Mouse (Mus musculus) NIH3T3 (cell line): ENCODE data around the gene Pstpip1.

ENCODE experiments used
- DNase-seq: peaks from one replicate; pipeline ENCODE4 v3.0.0-alpha.2; 2012; ENCODE audit warnings: low read depth

Gene Pstpip1

DNA sequence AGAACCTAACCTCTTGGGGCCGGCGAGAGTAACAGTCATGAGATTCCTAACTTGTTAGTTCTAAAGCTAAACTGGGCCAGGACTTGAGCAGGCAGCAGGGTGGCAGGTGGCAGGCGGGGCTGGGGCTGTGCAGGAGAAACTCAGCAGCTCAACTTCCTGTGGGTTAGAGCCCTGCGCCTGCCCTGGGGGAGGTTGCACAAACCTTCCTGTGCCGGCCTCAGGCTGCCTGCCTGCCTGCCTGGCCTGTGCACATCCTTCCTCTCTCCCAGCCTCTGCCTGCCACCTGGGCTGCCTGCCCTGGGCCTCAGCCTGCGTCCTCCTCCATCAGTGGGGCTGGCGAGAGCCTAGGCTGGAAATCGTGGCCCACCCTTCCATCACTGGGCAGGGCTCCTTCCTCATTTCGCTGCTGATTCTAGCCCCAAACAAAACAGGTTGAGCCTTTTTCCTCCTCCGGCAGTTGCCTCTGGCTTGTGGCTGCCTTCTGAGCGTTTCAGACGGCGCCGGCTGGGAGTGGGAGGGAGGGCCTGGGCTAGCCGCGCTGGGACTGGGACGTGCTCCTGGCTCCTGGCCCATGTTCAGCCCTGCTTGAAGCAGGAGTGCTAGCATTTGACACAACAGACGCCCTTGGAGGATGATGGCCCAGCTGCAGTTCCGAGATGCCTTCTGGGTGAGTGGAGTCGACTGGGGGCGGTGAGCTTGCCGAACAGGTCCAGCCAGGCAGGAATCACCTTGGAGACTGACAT lies at the start of gene Pstpip1:
TSS of gene Pstpip1 (plus strand) at position 185 of the 743 bp plus-strand sequence.
- peak; percentile 81 for DNase-seq

DNA sequence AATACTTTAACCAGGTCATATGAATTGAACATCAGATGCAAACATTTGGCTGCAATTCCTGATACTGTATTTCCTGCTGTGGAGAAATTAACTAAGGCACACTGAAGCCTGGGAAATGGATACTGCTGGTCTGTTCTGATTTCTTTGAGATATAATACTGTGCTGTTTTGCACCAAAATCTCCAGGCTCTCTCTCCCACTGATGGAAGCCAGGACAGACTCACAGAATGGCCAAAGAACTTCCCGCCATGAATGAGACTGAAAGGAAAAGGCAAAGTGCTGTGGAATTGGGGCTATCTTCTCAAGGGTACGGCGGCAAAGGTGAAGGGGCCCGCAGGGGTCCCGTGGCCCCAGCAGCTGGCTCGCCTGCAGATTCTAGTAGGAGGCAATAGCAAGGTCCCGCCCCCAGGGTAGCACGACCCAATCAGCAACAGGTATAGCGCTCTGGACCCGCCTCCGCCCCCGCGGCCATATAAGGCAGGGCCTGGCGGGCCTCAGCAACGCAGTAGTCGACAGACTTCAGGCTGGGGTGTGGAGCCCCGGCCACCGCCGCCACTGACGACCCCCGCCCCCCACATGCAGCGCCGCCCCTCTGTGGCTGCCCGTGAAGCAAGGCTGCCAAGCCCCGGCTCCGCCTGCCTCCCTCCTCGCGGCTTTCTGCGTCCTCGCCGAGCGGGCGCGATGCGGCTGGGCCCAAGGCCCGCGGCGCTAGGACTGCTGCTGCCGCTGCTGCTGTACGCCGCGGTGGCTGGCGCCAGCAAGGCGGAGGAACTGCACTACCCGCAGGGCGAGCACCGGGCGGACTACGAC lies 48.2 kb upstream of the Pstpip1 start, which contains the start of gene Rcn2:
TSS of gene Rcn2 (plus strand) at position 474 of the 809 bp plus-strand sequence.
- peak; percentile 96 for DNase-seq

DNA sequence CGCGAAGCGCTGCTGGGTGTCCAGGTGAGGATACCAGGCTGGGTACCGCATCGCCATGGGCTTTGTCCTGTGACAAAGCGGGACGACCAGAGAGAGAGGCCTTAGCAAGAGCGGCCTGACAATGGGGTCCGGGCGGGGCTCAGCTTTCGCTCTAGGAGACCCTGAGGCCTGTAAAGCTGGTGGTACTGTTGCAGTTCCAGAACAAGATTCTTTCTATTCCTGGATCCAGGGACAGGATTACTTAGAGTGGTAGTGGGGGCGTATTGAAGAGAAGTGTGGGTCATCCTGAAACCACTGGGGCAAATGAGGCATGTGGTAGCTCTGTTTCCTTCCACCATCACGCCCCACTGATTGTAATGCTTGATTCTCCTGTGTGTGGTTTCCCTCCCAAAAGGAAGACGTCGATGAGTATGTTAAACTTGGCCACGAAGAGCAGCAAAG lies 47.6 kb upstream of the Pstpip1 start:
- no peak for DNase-seq

DNA sequence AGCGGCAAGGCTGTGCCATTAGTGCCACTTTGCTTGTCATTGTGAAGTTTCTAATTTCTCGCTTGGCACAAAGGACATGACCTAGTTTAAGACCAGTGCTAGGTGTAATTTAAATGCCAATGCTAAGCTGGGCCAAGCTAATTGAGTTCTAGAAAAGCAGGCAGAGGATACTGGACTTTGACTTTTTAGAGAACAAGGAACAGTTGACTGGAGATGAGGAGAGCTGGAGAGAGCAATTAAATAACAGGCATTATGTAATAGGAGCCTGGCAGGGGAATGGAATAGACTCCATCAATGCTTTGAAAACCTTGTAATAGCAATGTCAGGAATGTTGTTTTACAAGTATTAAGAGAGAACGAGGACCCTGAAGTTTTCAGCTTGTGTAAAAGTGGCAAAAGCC lies 36.0 kb upstream of the Pstpip1 start:
- no peak for DNase-seq

DNA sequence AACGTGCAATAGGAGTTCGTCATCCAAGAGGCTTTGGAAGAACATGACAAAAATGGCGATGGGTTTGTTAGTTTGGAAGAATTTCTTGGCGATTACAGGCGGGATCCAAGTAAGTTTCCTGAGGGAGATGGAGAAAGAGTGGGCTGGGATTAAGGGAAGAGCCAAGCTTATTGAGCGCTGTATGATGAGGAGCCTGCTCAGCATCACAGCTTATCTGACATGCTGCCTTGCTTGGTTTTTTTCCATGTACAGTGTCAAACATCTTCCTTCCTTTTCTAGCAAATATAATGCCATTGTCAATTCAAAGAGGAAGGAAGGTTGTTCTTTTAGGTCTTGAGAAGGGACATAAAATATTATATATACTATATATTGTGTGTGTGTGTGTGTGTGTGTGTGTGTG lies 33.6 kb upstream of the Pstpip1 start:
- no peak for DNase-seq

DNA sequence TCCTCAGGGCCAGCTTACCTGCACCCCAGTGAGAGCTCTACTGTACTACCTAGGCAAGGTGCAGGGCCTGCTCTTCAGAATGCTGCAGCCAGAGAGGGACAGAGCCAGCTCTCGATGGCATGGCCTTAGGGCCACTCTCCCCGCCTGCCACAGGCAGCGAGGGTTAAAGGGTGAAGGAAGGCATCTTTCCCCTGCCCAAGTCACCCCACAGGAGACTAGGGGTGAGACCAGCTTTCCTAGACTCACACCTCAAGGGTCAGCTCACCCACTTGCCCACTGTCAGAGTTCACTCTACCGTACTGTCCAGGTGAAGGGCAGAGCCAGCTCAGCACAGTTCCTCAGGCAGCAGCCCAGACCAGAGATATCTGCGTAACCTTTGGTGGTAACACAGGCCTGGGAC lies 27.4 kb upstream of the Pstpip1 start:
- no peak for DNase-seq

DNA sequence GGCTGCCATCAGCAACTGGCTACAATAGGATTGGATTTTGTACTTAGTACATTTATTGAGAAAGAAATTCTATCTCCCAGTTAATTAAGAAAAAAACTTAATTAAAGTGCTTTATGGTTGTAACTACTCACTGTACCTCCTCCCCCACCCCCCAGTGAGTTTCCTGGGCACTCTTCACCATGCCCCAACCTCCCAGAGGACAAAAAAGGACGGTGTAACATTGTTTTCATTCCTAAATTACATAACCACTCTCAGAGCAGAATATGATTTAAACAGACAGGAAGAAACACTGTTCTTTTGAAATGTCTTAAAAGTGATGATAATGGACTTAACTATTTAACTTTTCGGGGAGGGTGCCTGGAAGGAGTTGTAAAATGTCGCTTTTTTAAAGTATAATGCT lies 24.8 kb upstream of the Pstpip1 start:
- DNase-seq = no peak

DNA sequence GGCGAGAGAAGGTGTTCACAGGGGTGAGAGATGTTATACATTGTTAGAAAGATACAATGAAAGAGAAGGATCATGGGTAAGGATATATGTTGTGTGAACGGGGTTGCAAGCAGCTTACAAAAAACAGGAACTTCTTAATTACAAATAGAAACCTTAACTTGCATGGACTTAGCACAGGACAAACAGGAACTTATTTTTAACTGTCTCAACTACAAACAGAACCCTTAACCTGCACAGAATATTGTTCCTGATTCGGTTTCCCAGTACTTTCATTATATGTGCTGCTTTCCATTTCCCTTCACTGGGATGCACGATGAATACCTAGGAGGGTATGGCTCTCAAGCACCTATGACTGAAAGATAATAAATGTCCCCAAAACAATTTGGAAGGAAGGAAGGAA lies 21.8 kb upstream of the Pstpip1 start:
- no peak for DNase-seq

DNA sequence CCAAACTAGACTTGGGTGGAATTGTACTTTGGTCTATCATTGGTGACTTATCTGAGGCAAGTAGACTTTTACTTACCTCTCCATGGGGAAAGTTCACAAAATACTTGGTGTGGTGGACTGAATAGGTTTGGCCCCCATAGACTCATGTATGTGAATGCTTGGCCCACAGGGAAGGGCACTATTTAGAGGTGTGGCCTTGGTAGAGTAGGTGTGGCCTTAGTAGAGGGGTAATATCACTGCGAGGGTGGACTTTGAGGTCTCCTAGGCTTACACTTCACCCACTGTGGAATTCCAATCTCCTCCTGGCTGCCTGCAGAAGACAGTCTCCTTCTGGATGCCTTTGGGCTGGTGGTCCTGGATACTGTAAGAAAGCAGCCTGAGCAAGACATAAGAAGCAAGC lies 21.1 kb upstream of the Pstpip1 start:
- no peak for DNase-seq

DNA sequence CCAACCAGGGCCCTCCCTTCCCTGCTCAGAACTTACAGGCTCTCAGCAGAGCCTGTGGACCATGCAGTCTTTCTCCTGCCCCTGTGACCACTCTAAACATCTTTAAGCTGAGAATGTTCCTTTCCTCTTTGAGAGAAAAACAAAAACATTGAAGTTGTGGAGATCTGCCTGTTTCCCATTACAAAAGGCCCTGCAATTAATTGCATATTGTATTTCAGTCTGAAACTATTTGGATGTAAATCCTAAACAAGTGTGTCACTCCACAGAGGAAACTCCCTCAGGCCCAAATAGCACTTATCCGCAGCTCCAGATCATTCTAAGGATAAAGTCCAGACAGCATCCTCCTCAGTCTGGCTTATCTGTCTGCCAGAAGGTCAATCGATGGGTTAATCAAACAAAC lies 16.9 kb upstream of the Pstpip1 start:
- no peak for DNase-seq

DNA sequence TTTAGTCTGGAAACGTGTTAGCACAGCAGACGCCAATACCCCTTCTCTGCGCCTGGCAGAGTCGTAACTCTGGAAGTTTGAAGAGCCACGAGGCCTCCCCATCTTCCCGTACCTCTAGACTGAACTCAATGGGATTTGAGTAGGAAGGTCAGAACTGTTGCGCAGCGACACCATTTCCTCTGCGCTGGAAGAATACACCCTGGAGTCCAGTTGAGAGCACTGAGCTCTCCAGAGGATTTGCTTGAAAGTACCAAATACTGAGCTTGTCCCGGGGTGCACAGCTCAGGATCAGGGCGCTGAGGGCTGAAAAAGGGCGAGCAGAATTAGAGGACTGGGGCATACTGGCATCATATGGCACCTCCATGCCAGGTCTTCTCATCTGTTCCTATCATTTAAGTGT lies 14.9 kb upstream of the Pstpip1 start:
- no peak for DNase-seq

DNA sequence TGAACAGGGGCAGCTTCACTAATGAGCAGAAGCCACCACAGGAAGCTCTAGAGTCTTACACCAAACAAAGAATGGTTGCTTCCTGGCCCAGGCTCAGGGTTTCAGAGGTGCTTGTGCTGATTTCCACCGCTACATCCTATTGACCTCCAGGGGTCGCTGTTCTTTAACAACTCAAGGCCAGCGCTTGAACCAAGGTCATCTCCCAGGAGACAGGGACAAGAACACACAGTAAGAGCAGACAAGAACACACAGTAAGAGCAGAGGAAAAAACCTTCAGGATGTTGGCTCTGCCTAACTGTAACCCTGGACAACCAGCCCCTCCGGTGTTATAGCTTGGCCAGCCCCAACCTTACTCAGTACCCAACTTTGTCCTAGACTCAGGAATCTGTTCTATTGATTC lies 14.5 kb upstream of the Pstpip1 start:
- peak; percentile 77 for DNase-seq

DNA sequence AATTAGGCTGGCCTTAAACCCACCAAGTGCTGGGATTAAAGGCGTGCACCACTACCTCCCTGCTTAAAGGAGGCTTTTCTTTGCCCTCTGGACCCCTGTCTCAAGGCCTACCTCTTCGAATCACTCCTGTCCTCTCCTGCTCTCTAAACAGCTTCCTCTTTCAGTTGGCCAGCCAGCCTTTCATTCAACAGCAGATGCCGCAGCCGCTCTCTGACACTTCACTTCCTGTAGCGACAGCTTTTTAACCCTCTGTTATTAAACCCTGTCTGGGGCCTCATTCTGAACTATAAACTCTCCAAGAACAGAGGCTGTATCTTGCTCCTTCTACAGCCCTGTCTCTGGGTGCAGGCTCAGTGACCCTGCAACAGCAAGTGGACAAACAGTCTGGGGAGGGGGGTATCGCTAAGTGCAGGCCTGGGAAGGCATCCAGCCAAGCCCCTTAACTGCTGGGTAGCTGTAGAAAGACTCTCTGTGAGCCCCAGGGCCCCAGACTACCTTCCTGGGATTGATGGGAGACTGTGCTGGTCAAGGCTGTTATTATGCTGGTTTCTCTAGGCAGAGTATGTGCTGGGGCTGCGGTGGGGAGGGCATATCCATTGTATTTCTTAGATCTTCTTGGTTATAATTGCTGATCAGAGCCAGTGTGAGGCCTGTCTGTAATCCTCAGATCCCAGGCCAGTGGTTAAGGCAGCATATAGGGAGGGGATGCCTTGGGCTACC lies 13.7 kb upstream of the Pstpip1 start:
- no peak for DNase-seq

DNA sequence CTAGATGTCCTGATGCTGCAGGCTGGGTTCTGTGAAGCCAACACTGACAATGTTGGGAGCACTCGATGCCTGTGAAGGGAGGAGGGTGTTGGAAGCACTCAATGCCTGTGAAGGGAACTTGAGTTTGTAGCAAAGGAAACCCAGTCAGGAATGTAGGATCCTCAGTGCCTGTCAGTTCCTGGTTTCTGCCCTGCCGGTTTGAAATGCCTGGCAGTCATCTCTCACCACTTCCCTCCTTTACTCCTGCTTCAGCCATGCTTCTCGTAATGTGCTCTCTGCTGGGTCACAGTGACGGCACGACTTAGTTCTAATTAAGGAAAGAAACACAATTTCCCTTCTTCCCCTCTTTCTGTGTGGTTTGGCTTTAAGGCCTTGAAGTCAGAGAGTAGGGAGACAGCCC lies 10.2 kb upstream of the Pstpip1 start:
- DNase-seq = no peak

DNA sequence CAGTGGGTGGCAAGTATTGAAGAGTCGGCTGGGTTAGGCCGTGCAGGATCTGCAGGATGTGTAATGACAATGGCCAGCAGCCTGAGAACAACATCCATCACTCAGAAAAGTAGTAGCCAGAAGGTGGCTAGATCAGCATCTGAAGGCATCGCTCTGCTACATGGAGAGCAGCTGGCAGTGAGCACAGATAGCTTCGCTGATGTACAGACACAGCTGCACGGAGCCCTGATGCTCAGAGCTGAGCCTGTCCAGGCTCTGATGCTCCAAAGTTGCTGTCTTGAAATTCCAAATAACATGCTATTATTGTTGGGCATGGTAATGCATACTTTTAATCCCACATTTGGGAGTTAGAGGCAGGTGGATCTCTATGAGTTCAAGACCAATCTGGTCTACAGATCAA lies 3.2 kb upstream of the Pstpip1 start:
- DNase-seq = no peak

DNA sequence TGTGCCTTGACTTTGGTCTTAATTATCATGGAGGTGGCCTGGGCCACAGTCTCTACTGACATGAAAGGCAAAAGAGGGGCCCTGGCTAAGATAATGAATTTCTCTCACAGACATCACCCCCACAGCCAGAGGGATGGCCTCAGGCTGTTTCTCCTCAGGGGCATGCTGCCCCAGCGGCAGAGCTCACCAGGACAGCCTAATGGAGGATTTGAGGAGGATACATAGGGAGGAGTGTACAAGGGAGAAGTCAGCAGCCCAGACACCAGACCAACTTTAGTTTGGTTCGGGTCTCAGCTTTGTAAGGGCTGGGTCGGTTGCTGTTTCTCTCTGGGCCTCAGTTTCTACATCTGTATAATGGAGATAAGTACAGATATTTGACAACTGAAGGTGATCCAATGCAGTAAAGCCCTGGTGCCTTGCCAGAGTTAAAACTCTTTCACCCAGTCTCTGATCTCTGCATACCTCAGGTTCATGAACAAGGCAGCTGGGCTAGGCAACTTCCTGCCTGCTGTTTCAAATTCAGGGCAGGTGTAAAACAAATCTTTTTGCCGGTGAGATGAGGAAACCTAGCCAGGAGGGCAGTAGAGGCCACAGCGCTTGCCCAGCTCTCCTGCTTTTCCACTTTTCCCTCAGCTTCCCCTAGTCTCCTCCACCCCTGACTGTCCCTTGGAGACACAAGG lies 924 bp downstream of the Pstpip1 start:
- DNase-seq = no peak

DNA sequence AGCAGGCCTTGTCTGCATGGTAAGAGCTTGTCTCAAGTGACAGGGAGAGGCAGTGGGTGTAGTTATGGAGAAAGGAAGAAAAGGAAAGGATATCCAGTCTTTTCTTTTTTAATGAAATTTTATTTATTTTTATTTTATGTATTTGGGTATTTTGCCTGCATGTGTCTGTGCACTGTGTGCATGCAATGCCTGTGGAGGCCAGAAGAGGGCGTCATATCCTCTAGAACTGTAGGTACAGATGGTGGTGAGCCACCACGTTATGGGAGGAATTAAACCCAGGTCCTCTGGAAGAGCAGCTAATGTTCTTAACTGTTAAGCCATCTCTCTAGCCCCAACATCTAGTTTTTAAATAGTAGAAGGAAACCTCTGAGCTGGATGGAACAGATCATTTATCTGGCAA lies 2.3 kb downstream of the Pstpip1 start:
- DNase-seq = peak; percentile 46

DNA sequence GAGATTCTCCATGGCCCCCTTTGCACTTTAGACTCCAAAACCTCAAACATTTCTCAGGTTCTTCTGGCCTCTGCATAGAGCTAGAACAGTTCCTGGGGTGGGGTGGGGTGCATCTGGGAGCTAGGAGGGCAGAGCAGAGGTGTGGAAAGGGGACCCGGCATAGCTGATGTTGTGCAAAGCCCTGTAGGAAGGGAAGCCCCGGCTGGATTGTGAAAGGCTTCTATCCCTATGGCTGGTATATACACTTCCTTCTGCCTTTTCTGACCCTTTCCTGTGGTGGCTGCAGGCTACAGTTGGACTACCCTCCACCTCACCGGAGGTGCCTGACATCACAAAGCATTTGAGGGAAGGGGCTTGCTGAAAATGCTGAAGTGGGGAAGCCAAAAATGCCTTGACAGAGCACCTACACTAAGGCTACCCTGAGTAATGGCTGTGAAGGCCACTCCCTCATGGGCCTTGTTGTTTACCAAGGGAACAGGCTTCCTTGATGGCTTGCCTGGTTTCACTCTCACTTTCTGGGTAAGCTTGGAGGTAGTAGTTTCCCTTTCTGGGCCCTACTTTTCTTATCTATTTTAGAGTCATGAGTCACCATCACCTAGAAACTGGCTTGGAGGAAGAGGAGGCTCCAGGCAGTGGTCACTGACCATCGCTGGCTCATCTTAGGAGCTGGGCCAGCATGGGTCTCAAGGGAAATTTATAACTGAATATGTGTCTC lies 8.0 kb downstream of the Pstpip1 start:
- DNase-seq = peak; percentile 15

DNA sequence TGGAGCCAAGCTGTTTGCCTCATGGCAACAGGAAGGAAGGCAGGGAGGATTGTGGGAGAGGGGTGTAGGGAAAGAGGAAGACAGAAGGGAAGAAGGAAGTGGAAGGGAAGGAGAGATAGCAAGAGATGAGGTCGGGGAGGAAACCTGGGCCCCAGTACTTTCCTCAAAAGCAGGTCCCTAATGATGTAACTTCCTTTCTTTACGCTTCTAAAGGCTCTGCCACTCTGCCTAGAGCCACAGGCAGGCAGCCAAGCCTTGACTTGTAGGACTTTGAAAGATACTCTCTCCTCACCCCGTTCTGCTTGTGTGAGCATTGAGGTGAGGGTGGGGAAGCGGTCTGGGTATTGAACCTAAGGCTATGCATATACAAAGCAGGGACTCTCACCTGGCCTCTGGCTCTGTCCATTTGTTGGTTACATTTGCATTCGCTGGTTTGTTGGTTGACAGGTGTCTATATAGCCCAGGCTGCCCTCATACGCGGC lies 10.3 kb downstream of the Pstpip1 start:
- no peak for DNase-seq

DNA sequence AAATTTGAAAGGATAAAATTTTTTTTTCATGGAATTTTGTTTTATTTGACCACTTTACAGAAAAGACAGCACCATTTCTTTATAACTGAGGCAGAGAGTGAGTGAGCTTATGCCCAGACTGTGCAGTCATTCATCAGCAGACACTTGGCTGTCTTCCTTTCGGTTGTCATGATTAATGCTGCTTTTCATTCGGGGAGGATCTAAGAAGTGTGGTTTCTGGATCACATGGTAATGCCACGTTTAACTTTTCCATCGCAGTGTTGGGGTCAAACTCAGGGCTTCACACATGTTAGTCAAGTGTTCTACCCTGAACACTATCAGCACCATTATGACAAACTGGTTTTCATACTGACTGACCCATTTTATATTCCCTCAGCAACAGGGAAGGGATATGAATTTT lies 11.3 kb downstream of the Pstpip1 start:
- DNase-seq = peak; percentile 85

DNA sequence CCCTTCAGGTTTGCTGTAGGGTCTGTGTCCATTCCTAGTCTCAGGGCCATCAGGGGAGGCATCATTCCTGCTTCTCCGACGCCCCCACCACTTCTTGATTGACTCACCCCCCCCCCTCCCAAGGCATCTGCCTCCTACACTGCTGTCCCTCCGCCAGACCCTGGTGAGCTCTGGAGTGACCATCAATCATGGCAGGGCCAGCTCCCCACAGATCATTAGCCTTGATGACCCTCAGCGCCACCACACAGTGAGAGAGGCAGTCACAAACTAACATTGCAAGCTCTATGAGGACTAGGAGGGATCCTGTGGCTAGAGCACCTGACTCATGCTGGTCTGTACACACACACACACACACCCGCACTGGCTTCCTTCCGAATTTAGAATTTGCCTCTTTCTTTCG lies 15.2 kb downstream of the Pstpip1 start:
- DNase-seq = peak; percentile 48
